Mouse (Mus musculus): ENCODE results near the gene Nedd9.

DNA sequence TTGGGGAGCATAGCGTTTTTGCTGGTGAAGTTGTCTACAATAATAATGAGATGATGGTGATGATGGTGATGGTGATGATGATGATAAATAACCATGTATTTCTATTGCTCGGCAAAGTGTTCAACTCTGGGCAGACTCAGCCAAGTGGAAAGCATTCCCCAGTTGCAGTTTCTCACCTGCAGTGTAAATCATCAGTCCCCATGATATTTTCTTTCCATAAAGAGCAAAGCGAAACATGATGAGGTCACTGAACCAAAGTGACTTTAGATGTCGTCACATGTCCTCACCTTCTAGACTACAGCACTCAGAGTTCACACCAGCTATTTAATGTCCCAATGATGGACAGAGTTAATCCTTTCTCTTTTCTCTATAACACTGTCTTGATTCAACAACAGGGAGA lies 130.0 kb downstream of the Nedd9 start:
- TF ChIP-seq POLR2A (IDR thresholded peaks at IDR 0.05; ENCODE audit: low read depth, low read length) = no peak
- no peak for TF ChIP-seq CTCF (conservative IDR thresholded peaks at IDR 0.05; ENCODE audit: insufficient read depth, insufficient read length, low read depth, low read length)

Measured in kidney, adult 2 months (tissue).